Mouse (Mus musculus): Measurements from ENCODE around the gene Gm3233.
"Not testable (repeated sequence)": the region's sequence is repeated elsewhere in the genome, so short reads cannot be mapped to it uniquely, and the experiment has no call there.

The Gm3233 gene

DNA sequence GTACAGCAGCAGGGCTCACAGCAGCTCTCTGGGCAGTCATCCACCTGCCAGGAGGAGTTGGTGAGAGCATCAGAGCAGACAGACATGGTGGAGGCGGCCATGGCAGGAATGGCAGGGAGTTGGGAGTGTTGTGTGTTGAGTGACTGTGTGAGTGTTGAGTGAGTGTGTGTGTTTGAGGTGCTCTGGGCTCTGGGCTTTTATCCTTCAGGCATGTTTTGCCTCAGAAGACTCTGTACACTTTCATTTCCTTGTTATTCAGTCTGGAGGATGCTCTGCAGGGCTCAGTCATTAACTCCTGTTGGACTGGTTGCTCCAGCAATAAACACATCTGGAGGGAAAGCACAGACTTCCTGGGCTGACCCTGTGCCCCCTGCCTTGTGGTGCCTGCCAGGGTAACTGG, at the start of gene Gm3233:
Gene Gm3233, minus strand, starts transcription at position 101 of the 400 bp plus-strand sequence.
- DNase-seq (ENCODE audit: low read depth, low spot score): not testable (repeated sequence)

DNA sequence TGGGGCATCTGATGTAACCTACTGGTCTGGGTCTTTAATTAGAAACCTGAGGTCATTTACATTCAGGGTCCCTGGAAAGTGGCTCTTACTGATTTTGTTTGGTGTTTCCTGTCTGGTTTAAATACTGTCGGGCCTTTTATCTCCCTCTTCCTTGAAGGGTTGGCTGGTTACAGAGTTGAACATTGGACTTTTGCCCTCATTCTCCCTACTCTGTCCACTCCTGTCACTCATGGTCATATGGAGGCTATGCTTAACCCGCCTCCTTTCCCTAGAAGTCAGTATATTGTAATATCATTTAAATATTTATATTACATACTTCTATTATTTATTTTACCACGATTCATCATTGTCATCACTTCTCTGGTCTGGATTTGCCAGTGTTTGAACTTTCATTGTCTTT, 44.6 kb upstream of the Gm3233 start:
- no peak for DNase-seq (ENCODE audit: low read depth, low spot score)

DNA sequence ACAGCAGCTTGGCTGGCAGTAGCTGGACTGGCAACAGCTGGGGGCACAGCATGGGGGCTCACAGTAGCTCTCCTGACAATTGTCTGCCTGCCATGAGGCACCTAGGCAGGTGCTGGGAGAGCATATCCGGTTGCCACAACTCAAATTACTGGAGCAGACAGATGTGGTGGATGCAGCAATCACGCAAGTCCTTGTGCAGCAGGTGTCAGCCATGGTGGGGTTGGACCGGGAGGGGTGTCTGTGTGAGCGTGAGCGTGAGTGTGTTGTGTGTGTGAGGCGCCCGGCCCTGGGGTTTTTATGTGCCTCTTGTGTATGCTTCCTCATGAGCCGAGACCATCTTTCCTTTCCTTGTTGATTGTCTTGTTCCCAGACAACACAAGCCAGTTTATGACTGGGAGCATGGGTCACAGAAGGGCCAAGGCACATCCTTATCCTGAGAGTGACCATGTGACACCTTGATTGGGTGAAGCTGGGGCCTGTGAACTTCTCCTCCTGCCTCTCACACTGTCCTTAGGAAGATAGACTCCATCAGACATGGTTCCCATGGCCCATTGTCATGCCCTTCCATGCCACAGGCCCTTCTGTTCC, 39.5 kb upstream of the Gm3233 start, which contains the start of gene Gm19668:
Gene Gm19668, minus strand, starts transcription at position 213 of the 588 bp plus-strand sequence.
- no peak for DNase-seq (ENCODE audit: low read depth, low spot score)

DNA sequence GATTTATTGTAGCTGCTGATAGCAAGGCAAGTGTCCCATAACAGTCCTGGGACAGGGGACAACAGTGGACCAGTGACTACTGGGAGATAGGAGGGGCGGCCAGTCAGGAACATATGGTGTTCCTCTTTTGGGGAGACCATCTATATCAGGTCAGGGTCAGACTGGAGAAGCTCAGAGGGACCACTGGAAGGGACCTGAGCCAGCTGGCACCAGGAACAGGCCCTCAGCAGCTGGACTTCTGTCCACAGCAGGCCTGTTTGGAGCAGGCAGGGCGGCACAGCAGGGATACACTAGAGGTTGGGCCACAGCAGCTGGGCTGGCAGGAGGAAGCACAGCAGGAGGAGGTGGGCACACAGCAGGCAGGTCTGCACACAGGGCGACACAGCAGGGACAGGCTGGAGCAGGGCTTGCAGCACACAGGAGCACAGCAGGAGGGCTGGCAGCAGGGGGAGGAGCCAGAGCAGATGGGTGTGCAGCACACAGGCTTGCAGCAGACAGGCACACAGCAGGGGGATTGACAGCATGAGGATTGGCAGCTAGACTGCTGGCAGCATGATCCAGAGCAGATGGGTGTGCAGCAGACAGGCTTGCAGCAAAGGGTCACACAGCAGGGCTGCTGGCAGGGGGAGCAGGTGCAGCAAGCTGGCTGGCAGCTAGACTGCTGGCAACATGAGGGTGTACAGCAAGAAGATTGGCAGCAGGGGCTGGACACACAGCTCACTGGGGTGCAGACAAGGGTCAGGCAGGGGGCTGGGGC, 38.9 kb upstream of the Gm3233 start:
- DNase-seq (ENCODE audit: low read depth, low spot score): not testable (repeated sequence)

DNA sequence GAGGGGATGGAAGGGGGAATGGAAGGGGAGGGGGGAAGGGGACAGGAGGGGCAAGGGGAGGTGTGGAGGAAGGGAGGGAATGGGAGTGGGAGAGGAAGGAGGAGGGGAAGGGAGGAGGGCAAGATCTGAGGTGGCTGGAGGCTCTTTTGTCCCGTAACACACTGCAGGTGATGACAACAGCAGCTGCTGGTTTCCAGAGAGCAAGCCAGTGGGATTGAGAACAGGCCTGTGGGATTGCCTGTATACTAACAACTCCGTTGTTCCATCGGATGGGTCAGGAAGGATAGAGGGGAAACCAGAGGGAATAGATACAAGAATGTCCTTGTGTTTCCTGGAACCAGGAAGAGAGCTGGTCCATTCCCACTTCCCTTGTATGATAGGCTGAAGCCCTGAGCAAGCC, 38.2 kb upstream of the Gm3233 start:
- DNase-seq (ENCODE audit: low read depth, low spot score): no peak

DNA sequence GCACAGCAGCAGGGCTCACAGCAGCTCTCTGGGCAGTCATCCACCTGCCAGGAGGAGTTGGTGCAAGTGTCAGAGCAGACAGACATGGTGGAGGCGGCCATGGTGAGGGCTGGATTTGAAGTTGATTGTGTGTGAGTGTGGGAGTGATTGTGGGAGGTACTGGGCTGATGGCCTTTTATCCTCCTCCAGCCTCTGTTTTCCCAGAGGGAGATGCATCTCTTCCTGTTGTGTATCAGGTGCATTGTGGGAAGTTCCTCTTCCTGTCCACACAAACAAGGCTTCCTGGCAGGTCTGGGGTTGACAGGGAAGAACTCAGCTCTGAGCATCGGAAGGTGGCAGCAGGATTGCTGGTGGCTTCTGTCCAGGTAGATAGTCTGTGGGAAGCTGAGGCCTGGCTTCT, 35.5 kb upstream of the Gm3233 start, which contains the start of gene Gm9639:
Gene Gm9639, minus strand, starts transcription at position 101 of the 400 bp plus-strand sequence.
- no peak for DNase-seq (ENCODE audit: low read depth, low spot score)

GRCm38 (mm10) chr10:77788621-77789020, 29.1 kb upstream of the Gm3233 start:
- no peak for DNase-seq (ENCODE audit: low read depth, low spot score)

- not testable (repeated sequence) for DNase-seq (ENCODE audit: low read depth, low spot score)
These were observed 28.4 kb upstream of the Gm3233 start, which contains the start of gene Gm7137 for GRCm38 (mm10) chr10:77787876-77788275. Gene Gm7137, minus strand, starts transcription at chr10:77788200.

- not testable (repeated sequence) for DNase-seq (ENCODE audit: low read depth, low spot score)
These were observed 23.9 kb upstream of the Gm3233 start for GRCm38 (mm10) chr10:77783396-77783795.

DNA sequence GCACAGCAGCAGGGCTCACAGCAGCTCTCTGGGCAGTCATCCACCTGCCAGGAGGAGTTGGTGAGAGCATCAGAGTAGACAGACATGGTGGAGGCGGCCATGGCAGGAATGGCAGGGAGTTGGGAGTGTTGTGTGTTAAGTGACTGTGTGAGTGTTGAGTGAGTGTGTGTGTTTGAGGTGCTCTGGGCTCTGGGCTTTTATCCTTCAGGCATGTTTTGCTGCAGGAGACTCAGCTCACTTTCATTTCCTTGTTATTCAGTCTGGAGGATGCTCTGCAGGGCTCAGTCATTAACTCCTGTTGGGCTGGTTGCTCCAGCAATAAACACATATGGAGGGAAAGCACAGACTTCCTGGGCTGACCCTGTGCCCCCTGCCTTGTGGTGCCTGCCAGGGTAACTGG, 23.0 kb upstream of the Gm3233 start, which contains the start of gene Gm3250:
Gene Gm3250, minus strand, starts transcription at position 101 of the 400 bp plus-strand sequence.
- DNase-seq (ENCODE audit: low read depth, low spot score): not testable (repeated sequence)

DNA sequence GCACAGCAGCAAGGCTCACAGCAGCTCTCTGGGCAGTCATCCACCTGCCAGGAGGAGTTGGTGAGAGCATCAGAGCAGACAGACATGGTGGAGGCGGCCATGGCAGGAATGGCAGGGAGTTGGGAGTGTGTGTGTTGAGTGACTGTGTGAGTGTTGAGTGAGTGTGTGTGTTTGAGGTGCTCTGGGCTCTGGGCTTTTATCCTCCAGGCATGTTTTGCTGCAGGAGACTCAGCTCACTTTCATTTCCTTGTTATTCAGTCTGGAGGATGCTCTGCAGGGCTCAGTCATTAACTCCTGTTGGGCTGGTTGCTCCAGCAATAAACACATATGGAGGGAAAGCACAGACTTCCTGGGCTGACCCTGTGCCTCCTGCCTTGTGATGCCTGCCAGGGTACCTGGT, 17.4 kb upstream of the Gm3233 start, which contains the start of gene Gm7138:
Gene Gm7138, minus strand, starts transcription at position 101 of the 400 bp plus-strand sequence.
- not testable (repeated sequence) for DNase-seq (ENCODE audit: low read depth, low spot score)

DNA sequence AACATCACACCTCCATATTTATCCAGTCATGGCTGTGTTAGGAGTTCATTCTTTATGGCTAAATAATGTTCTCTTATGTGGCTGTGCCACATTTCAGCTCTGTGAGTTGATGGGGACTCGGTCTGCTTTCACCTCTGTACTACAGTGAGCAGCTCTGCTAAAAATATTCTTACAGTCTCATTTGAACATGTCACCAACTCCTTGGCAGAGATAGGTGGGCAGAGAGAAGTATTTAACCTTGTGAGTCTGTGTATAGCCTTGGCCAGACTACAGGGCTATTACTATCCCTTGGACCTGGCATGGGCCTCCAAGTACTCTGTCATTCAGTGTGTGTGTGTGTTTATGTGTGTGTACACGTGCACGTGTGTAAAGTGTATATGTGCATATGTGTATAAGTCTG, 12.7 kb upstream of the Gm3233 start:
- DNase-seq (ENCODE audit: low read depth, low spot score): not testable (repeated sequence)

- DNase-seq (ENCODE audit: low read depth, low spot score): not testable (repeated sequence)
These were observed 11.7 kb upstream of the Gm3233 start, which contains the start of gene Gm3238 for GRCm38 (mm10) chr10:77771225-77771624. Gene Gm3238, minus strand, starts transcription at chr10:77771325.

GRCm38 (mm10) chr10:77769727-77770126, 10.2 kb upstream of the Gm3233 start:
- DNase-seq (ENCODE audit: low read depth, low spot score): no peak

DNA sequence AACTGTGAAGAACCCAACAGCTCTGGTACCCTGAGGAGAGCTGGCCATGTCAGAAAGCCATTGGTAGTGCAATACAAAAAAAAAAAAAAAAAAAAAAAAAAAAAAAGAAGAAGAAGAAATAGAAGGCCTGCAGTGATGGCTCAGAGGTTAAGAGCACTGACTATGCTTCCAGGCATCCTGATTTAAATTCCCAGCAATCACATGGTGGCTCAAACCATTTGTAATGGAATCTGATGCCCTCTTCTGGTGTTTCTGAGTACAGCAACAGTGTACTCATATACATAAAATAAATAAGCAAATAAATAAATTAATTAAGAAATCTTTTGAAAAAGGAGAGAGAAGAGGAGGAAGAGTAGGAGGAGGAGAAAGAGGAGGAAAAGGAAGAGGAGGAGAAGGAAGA, 6.0 kb downstream of the Gm3233 start:
- DNase-seq (ENCODE audit: low read depth, low spot score): peak; percentile 28

DNA sequence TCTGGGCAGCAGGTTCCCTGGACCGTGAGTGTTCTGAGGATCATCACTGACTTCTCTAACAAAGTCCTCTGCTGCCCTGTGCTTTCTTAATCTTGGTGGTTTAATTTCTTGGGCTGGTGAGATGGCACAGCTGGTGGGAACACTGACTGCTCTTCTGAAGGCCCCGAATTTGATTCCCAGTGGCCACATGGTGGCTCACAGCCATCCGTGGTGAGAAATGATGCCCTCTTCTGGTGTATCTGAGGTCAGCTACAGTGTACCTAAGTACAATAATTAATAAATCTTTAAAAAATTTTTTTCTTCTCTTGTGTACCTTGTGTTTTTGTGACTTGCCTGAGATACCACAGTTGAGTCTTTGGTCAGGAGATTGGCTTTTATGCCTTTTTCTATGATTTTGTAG, 7.2 kb downstream of the Gm3233 start:
- DNase-seq (ENCODE audit: low read depth, low spot score): not testable (repeated sequence)

- not testable (repeated sequence) for DNase-seq (ENCODE audit: low read depth, low spot score)
These were observed 8.2 kb downstream of the Gm3233 start, which contains the start of gene Gm9736 for GRCm38 (mm10) chr10:77751254-77751653. Gene Gm9736, minus strand, starts transcription at chr10:77751354.

DNA sequence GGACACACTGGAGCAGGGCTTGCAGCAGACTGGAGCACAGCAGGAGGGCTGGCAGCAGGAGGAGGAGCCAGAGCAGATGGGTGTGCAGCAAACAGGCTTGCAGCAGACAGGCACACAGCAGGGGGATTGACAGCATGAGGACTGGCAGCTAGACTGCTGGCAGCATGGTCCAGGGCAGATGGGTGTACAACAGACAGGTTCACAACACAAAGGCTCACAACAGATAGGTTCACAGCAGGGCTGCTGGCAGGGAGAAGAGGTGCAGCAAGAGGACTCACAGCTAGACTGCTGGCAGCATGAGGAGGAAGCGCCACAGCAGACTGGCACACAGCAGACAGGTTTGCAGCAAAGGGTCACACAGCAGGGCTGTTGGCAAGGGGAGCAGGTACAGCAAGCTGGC, 8.8 kb downstream of the Gm3233 start:
- not testable (repeated sequence) for DNase-seq (ENCODE audit: low read depth, low spot score)

GRCm38 (mm10) chr10:77741924-77742688, 17.4 kb downstream of the Gm3233 start, which contains the start of gene Gm18596:
Gene Gm18596, minus strand, starts transcription at chr10:77742638.
- not testable (repeated sequence) for DNase-seq (ENCODE audit: low read depth, low spot score)

DNA sequence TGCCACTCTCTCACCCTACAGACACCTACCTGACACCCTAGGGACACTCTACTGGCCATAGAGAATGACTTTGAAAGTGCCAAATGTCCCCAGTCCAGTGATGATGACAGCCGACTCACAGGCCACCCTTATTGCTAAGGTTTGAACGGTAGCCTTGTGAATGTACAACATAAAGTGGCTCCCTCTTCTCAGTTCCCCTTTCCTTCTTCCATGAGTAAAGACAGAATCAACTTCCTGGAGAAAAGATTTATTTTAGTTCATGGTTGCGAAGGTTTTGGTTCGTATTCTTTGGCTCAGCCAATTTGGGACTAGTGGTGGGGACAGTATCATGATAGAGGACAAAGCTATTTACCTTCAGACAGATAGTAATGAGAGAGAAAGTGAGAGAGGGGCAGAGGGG, 20.6 kb downstream of the Gm3233 start:
- DNase-seq (ENCODE audit: low read depth, low spot score): no peak

DNA sequence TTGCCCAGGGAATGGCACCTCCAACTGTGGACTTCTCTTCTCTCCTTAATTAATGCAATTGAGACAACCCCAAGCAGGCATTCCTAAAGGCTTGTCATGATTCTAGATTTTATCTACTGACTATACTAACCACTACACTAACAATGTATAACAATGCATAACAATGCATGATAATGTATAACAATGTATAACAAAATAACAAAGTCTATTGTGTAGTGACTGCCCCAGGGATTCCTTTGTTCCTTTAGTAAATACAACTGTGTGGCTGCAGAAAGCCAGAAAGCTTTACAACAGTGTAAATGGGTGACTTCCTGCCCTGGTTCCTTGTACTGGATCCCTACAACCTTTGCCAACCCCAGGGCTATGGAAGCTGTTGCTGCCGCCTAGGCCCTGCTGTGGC, 23.6 kb downstream of the Gm3233 start:
- DNase-seq (ENCODE audit: low read depth, low spot score): peak; percentile 12

DNA sequence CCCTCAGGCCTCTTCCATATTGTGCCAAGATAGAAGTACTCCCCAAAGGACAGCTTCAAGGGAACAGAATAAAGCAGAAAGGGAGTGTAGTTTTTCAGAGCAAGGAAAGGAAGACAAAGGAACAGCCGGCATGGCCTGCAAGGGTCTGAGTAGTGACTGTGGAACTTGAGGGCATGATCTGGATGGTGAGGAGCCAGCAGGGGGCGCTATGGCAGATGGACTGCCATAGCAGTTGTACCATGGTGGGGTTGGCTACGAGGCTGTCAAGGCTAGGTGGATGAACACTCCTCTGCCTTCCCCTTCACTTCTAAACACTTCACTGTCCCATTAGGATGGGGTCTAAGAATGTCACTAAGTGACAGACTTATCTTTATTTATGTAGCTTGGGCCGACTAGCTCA, 30.2 kb downstream of the Gm3233 start:
- peak; percentile 60 for DNase-seq (ENCODE audit: low read depth, low spot score)

Data from ES-CJ7 (cell line).